Mouse (Mus musculus): Measurements from ENCODE around the gene Gm13889.

GRCm38 (mm10) chr2:93992810-93993209 is 35.8 kb upstream of the Gm13889 start:
- TF ChIP-seq EP300 (IDR thresholded peaks at IDR 0.05; ENCODE audit: low read depth) (no peak), CTCF (IDR thresholded peaks at IDR 0.05; ENCODE audit: low read depth) (no peak)

Data from heart, postnatal 0 days (tissue).